Mouse (Mus musculus): ENCODE measurements around the gene Esyt3. TPM values are rescaled to one million over a fixed set of nuclear protein-coding genes. Genes with fewer than 3 reads are reported as not detected.

Gene Esyt3
- not detected for total RNA-seq (2023)

DNA sequence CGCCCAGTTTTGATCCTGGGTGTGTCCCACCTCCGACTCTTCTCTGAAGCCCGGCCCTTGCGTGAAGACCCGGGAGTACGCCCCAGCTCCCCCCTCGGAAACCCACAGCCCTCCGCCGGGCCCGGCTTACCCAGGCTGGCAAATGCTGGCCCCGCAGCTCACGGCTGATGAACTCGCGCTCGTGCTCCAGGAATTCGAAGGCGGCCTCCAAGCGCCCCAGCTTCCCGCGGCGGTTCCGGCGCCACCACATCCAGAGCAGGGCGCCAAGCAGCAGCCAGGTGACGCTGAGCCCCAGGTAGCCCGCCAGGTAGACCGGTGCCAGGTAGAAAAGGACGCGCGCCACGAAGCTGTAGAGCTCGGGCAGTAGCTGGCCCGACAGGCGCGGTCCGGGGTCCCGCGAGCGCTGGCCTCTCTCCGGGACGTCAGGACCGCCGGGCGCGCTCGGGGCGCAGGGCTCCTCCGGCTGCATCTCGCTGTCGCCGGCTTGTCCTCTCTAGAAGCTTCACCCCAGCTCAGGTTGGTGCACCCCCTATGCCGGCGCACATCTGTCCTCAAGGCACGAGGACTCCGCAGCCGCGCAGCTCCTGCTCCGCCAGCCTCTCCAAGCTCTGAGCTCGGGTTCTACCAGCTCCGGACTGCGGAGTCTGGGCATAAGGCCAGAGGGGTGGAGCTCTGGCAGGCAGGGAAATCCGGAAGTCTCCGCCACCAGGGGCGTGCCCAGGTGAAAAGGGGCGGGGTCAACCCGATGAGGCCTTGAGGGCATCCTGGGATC is at the start of gene Esyt3:
Gene Esyt3, minus strand, starts transcription at position 637 of the 772 bp plus-strand sequence.

Other genes with a start within 250 kb of the Esyt3 start
- 6.9 TPM for gene Pik3cb, start 217.9 kb downstream of the Esyt3 start, total RNA-seq (2023)
- gene Faiml, start 121.3 kb downstream of the Esyt3 start, total RNA-seq (2023) = not detected
- 6.3 TPM for gene Cep70, start 115.2 kb downstream of the Esyt3 start, total RNA-seq (2023)
- not detected for gene Mras, start 78.8 kb upstream of the Esyt3 start, total RNA-seq (2023)
- not detected for gene Nme9, start 92.9 kb upstream of the Esyt3 start, total RNA-seq (2023)
- 36.7 TPM for gene Armc8, start 210.3 kb upstream of the Esyt3 start, total RNA-seq (2023)
- gene Dbr1, start 217.2 kb upstream of the Esyt3 start, total RNA-seq (2023) = 42.7 TPM